Mouse (Mus musculus) liver, adult (tissue): ENCODE measurements around the gene Syndig1l.

Experiments used
- GATA4 ChIP-seq: IDR thresholded peaks from 2 replicates; pipeline ENCODE4 v1.6.1; 2014; ENCODE audit warnings: mild to moderate bottlenecking, low read length; ENCODE audit not compliant: insufficient replicate concordance

Syndig1l gene

DNA sequence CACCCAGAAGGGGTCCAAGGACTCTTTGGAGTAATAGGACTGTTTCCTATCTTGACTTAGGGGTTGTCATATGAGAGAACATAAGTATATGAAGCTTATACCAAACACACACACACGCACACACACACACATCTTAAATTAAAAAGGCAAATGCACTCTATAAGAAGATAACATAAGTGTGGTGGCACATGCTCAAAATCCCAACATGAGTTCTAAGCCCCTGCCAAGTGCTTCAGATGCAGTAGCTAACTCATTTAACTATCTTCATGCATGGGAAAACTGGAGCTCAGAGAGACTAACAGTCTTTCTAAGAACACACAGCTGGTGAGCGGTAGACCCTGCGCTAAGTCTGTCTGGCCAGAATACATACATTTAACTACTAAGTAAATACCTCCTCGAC lies 11.1 kb downstream of the Syndig1l start:
- TF ChIP-seq GATA4 = no peak

DNA sequence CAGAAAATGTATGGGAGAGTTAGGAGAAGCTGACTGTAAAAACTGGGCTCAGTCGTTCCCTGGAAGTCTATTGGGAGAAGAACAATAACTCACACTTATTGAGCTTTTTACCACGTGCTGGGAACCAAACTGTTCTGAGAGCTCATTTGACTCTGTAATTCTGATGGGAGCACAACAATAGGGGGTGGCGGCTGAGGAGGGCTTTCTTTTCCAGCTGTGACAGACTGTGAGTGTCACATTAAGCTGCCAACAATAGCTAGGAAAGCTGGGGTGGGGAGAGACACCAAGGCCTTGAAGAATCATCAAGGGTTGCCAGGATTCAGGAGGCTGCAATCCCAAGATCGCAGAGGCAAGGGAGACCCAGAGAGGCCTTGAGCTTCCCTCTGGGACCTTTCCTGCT lies 12.5 kb downstream of the Syndig1l start:
- TF ChIP-seq GATA4 = no peak

GRCm38 (mm10) chr12:84684569-84684968 lies 14.1 kb downstream of the Syndig1l start:
- TF ChIP-seq GATA4 = no peak

- no peak for TF ChIP-seq GATA4
These were observed 22.6 kb downstream of the Syndig1l start for GRCm38 (mm10) chr12:84676011-84676410.

- TF ChIP-seq GATA4 = no peak
These were observed 23.7 kb downstream of the Syndig1l start for GRCm38 (mm10) chr12:84674666-84675526.

GRCm38 (mm10) chr12:84671646-84672045 lies 27.0 kb downstream of the Syndig1l start:
- TF ChIP-seq GATA4 = no peak

DNA sequence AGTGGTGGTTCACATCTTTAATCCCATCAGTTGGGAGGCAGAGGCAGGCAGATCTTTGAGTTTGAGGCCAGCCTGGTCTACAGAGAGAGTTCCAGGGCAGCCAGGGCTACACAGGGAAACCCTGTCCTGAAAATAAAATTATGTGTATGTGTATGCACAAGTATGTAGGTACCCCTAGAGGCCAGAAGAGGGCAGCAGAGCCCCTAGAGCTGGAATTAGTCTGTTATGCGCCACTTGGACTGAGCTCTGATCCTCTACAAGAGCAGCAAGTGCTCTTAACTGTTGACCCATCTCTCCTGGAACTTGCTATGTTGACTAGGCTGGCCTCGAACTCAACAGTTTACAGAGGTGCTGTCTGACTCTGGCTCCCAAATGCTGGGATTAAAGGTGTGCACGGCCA lies 28.1 kb downstream of the Syndig1l start:
- no peak for TF ChIP-seq GATA4

GRCm38 (mm10) chr12:84653912-84654311 lies 44.7 kb downstream of the Syndig1l start:
- no peak for TF ChIP-seq GATA4

DNA sequence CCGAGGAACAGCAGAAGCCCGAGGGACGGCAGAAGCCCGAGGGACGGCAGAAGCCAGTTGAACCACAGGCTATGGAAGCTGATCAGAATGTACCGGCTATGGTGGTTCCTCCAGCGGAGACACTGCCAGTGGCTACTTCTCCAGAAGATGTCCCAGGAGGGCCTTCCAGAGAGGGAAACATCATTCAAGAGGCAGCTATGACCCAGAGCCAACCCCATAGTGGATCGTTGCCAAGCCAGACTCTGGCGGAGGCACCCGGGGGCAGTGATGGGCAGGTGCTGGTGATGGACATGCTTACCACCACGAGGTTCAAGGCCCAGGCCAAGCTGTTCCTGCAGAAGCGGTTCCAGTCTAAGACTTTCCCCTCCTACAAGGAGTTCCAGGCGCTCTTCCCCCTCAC lies 48.4 kb downstream of the Syndig1l start:
- TF ChIP-seq GATA4 = no peak

DNA sequence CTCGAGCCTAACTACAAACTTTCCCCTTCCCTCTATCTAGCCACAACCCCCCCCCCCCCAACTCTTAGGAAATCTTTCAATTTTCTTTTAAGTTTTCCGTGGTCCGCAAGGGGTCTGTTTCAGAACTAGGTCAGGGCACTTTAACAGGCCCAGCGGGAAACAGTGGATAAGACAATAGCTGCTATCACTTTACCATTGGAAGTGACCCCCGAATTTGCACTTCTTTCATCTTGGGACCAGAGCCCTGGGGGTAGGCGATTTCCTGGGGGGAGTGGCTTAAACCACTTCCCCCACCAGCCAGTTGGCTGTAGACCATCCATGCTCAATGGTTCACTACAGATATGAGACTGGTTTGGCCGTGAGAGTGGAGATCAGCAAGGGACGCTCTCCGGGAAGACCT lies 58.0 kb downstream of the Syndig1l start, which contains the start of gene Vrtn:
Gene Vrtn, plus strand, starts transcription at position 366 of the 400 bp plus-strand sequence.
- TF ChIP-seq GATA4 = no peak

DNA sequence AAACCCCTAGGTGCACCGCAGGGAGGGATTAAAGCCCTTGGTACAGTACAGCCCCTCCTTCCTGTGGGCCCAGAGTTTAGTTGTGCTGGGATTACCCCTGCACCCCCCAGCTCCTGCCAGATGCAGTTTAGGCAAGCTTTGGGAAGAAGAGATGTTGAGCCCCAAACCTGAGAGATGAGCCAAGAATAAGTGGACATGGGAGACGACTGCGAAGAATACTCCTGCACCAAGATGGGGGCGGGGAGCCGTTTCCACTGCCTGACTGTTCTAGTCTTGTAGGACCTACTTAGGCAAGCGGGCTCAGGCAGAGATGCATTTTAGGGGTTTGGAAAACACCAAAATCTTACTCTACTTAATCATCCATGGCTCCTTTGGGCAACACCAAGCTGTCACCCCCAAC lies 58.4 kb downstream of the Syndig1l start:
- TF ChIP-seq GATA4 = no peak

GRCm38 (mm10) chr12:84631867-84632266 lies 66.8 kb downstream of the Syndig1l start:
- no peak for TF ChIP-seq GATA4
